Mouse (Mus musculus): Measurements from ENCODE around the gene Ebf1. TPM values are rescaled to one million over a fixed set of nuclear protein-coding genes. Genes with fewer than 3 reads are reported as not detected.
A peak's percentile ranks its signal among the peaks of the same experiment; 100 is the strongest.
"Not testable (repeated sequence)": the region's sequence is repeated elsewhere in the genome, so short reads cannot be mapped to it uniquely, and the experiment has no call there.

Ebf1 gene
- 17.5 and 21.3 TPM in 2 replicates for polyA plus RNA-seq (2014; fragmentation: Nextera tagmentation; extraction: Ambion mirVana)

GRCm38 (mm10) chr11:44616788-44617712 lies at the start of gene Ebf1:
Gene Ebf1, plus strand, starts transcription at chr11:44617317.
- H3K27ac ChIP-seq (ENCODE audit: low read depth, low read length) = peak within 1 kb of the TSS; percentile 41; the same call in 1 of the 2 replicates
- peaks cover 18% of the 10 kb centered on the region for H3K4me1 ChIP-seq (replicated peaks; ENCODE audit: control insufficient read depth, insufficient read depth, low read length)
- no peaks in the 10 kb centered on the region for H3K9me3 ChIP-seq (ENCODE audit: control insufficient read depth, low read length)
- peaks cover 72% of the 10 kb centered on the region for H3K27me3 ChIP-seq (ENCODE audit: control insufficient read depth, insufficient read depth, low read length)
- H3K4me2 ChIP-seq (ENCODE audit: low read depth, low read length, severe bottlenecking) = peak within 1 kb of the TSS; percentile 84
- ATAC-seq (replicated peaks; ENCODE audit: low FRiP score) (peak; percentile 97), DNase-seq (ENCODE audit: low spot score) (peak; percentile 95)
- peak within 1 kb of the TSS; percentile 67 for H3K9ac ChIP-seq (ENCODE audit: low read length)
- peak within 1 kb of the TSS; percentile 45 for H3K4me3 ChIP-seq (ENCODE audit: low read depth, low read length)
- under 1% methylated on average over 30 of the region's 31 CpGs for whole genome bisulfite sequencing
- no peaks in the 10 kb centered on the region for H3K36me3 ChIP-seq (ENCODE audit: control insufficient read depth, insufficient read depth, low read length)

GRCm38 (mm10) chr11:44570336-44570735 lies 46.8 kb upstream of the Ebf1 start:
- H3K9me3 ChIP-seq (ENCODE audit: control insufficient read depth, low read length); H3K4me1 ChIP-seq (replicated peaks; ENCODE audit: control insufficient read depth, insufficient read depth, low read length); H3K27me3 ChIP-seq (ENCODE audit: control insufficient read depth, insufficient read depth, low read length); H3K4me3 ChIP-seq (ENCODE audit: low read depth, low read length); H3K9ac ChIP-seq (ENCODE audit: low read length); H3K4me2 ChIP-seq (ENCODE audit: low read depth, low read length, severe bottlenecking); DNase-seq (ENCODE audit: low spot score); ATAC-seq (replicated peaks; ENCODE audit: low FRiP score); H3K36me3 ChIP-seq (ENCODE audit: control insufficient read depth, insufficient read depth, low read length); H3K27ac ChIP-seq (ENCODE audit: low read depth, low read length): not testable (repeated sequence)
- 98% methylated on average over 4 of the region's 4 CpGs for WGBS

GRCm38 (mm10) chr11:44572781-44573180 lies 44.3 kb upstream of the Ebf1 start:
- ATAC-seq (replicated peaks; ENCODE audit: low FRiP score) (no peak), DNase-seq (ENCODE audit: low spot score) (no peak)
- no peak overlapping the region for H3K4me3 ChIP-seq (ENCODE audit: low read depth, low read length)
- no peak overlapping the region for H3K4me2 ChIP-seq (ENCODE audit: low read depth, low read length, severe bottlenecking)
- WGBS = 96% methylated on average over 5 of the region's 5 CpGs
- H3K36me3 ChIP-seq (ENCODE audit: control insufficient read depth, insufficient read depth, low read length) = no peaks in the 10 kb centered on the region
- no peaks in the 10 kb centered on the region for H3K27me3 ChIP-seq (ENCODE audit: control insufficient read depth, insufficient read depth, low read length)
- H3K4me1 ChIP-seq (replicated peaks; ENCODE audit: control insufficient read depth, insufficient read depth, low read length) = no peaks in the 10 kb centered on the region
- no peaks in the 10 kb centered on the region for H3K9me3 ChIP-seq (ENCODE audit: control insufficient read depth, low read length)
- no peak overlapping the region for H3K9ac ChIP-seq (ENCODE audit: low read length)
- H3K27ac ChIP-seq (ENCODE audit: low read depth, low read length) = no peak overlapping the region

- DNase-seq (ENCODE audit: low spot score) (no peak), ATAC-seq (replicated peaks; ENCODE audit: low FRiP score) (no peak)
Observed at GRCm38 (mm10) chr11:44573396-44573795, 43.7 kb upstream of the Ebf1 start.

GRCm38 (mm10) chr11:44574391-44574790 lies 42.7 kb upstream of the Ebf1 start:
- 92% methylated on average over 8 of the region's 8 CpGs for WGBS
- Histone ChIP-seq H3K4me3 (ENCODE audit: low read depth, low read length) (no peak overlapping the region), H3K9me3 (ENCODE audit: control insufficient read depth, low read length) (no peaks in the 10 kb centered on the region), H3K9ac (ENCODE audit: low read length) (no peak overlapping the region), H3K4me2 (ENCODE audit: low read depth, low read length, severe bottlenecking) (no peak overlapping the region), H3K27ac (ENCODE audit: low read depth, low read length) (no peak overlapping the region), H3K36me3 (ENCODE audit: control insufficient read depth, insufficient read depth, low read length) (no peaks in the 10 kb centered on the region), H3K4me1 (replicated peaks; ENCODE audit: control insufficient read depth, insufficient read depth, low read length) (no peaks in the 10 kb centered on the region), H3K27me3 (ENCODE audit: control insufficient read depth, insufficient read depth, low read length) (no peaks in the 10 kb centered on the region)
- ATAC-seq (replicated peaks; ENCODE audit: low FRiP score) (no peak), DNase-seq (ENCODE audit: low spot score) (no peak)

More at GRCm38 (mm10) chr11:44573396-44573795, 43.7 kb upstream of the Ebf1 start:
- Histone ChIP-seq H3K4me1 (replicated peaks; ENCODE audit: control insufficient read depth, insufficient read depth, low read length) (no peaks in the 10 kb centered on the region), H3K27me3 (ENCODE audit: control insufficient read depth, insufficient read depth, low read length) (no peaks in the 10 kb centered on the region), H3K9me3 (ENCODE audit: control insufficient read depth, low read length) (no peaks in the 10 kb centered on the region), H3K27ac (ENCODE audit: low read depth, low read length) (no peak overlapping the region), H3K4me3 (ENCODE audit: low read depth, low read length) (no peak overlapping the region), H3K9ac (ENCODE audit: low read length) (no peak overlapping the region), H3K36me3 (ENCODE audit: control insufficient read depth, insufficient read depth, low read length) (no peaks in the 10 kb centered on the region), H3K4me2 (ENCODE audit: low read depth, low read length, severe bottlenecking) (no peak overlapping the region)
- WGBS = 81% methylated on average over 3 of the region's 3 CpGs

- no peak overlapping the region for H3K4me2 ChIP-seq (ENCODE audit: low read depth, low read length, severe bottlenecking)
- ATAC-seq (replicated peaks; ENCODE audit: low FRiP score) (no peak), DNase-seq (ENCODE audit: low spot score) (no peak)
- no peak overlapping the region for H3K9ac ChIP-seq (ENCODE audit: low read length)
- 93% methylated on average over 5 of the region's 5 CpGs for WGBS
- no peaks in the 10 kb centered on the region for H3K36me3 ChIP-seq (ENCODE audit: control insufficient read depth, insufficient read depth, low read length)
- H3K27ac ChIP-seq (ENCODE audit: low read depth, low read length) = no peak overlapping the region
- no peak overlapping the region for H3K4me3 ChIP-seq (ENCODE audit: low read depth, low read length)
- H3K27me3 ChIP-seq (ENCODE audit: control insufficient read depth, insufficient read depth, low read length) = no peaks in the 10 kb centered on the region
- H3K9me3 ChIP-seq (ENCODE audit: control insufficient read depth, low read length) = no peaks in the 10 kb centered on the region
- H3K4me1 ChIP-seq (replicated peaks; ENCODE audit: control insufficient read depth, insufficient read depth, low read length) = no peaks in the 10 kb centered on the region
Observed at GRCm38 (mm10) chr11:44574820-44575219, 42.3 kb upstream of the Ebf1 start.

- Histone ChIP-seq H3K4me3 (ENCODE audit: low read depth, low read length) (no peak overlapping the region), H3K27me3 (ENCODE audit: control insufficient read depth, insufficient read depth, low read length) (no peaks in the 10 kb centered on the region), H3K4me2 (ENCODE audit: low read depth, low read length, severe bottlenecking) (no peak overlapping the region), H3K27ac (ENCODE audit: low read depth, low read length) (no peak overlapping the region), H3K9me3 (ENCODE audit: control insufficient read depth, low read length) (no peaks in the 10 kb centered on the region), H3K4me1 (replicated peaks; ENCODE audit: control insufficient read depth, insufficient read depth, low read length) (no peaks in the 10 kb centered on the region), H3K36me3 (ENCODE audit: control insufficient read depth, insufficient read depth, low read length) (no peaks in the 10 kb centered on the region), H3K9ac (ENCODE audit: low read length) (no peak overlapping the region)
- 91% methylated on average over 9 of the region's 9 CpGs for WGBS
- DNase-seq (ENCODE audit: low spot score) (no peak), ATAC-seq (replicated peaks; ENCODE audit: low FRiP score) (no peak)
Observed at GRCm38 (mm10) chr11:44577911-44578310, 39.2 kb upstream of the Ebf1 start.

GRCm38 (mm10) chr11:44581277-44581683 lies 35.8 kb upstream of the Ebf1 start:
- H3K4me2 ChIP-seq (ENCODE audit: low read depth, low read length, severe bottlenecking) = no peak overlapping the region
- H3K36me3 ChIP-seq (ENCODE audit: control insufficient read depth, insufficient read depth, low read length) = no peaks in the 10 kb centered on the region
- H3K9me3 ChIP-seq (ENCODE audit: control insufficient read depth, low read length) = no peaks in the 10 kb centered on the region
- H3K9ac ChIP-seq (ENCODE audit: low read length) = no peak overlapping the region
- no peaks in the 10 kb centered on the region for H3K4me1 ChIP-seq (replicated peaks; ENCODE audit: control insufficient read depth, insufficient read depth, low read length)
- H3K4me3 ChIP-seq (ENCODE audit: low read depth, low read length) = no peak overlapping the region
- H3K27me3 ChIP-seq (ENCODE audit: control insufficient read depth, insufficient read depth, low read length) = no peaks in the 10 kb centered on the region
- WGBS = 34% methylated on average over 11 of the region's 11 CpGs
- DNase-seq (ENCODE audit: low spot score) = peak; percentile 57
- H3K27ac ChIP-seq (ENCODE audit: low read depth, low read length) = no peak overlapping the region
- no peak for ATAC-seq (replicated peaks; ENCODE audit: low FRiP score)

Data from forebrain, embryonic 11.5 days (tissue).